In genomic region chr8:35877581-35877980, GRCm38 (mm10) we compare ENCODE assay signal across 17 mouse cellular contexts.
"Had no signal": no experiment of that assay in that cellular context is flagged by ENCODE, and none has a peak within 500 bp of the region (broad histone marks: within the 10 kb centered on the region; RNA-seq: fewer than 3 reads in every experiment).

No protein-coding gene starts in this region.

- H3K4me3 ChIP-seq: layer of hippocampus, adult 2 months; limb, embryonic 12.5 days; liver, embryonic 13.5 days; megakaryocyte, embryonic 14.5 days; midbrain, embryonic 12.5 days; myocyte; neural tube, embryonic 15.5 days had no signal

- H3K4me2 ChIP-seq: limb, embryonic 12.5 days; liver, embryonic 13.5 days; midbrain, embryonic 12.5 days; neural tube, embryonic 15.5 days had no signal

- DNase-seq: kidney, adult 8-10 months; liver; liver, embryonic 13.5 days; liver, postnatal 0 days; lung, postnatal 10 days; right cerebral cortex, adult 18-20 months; spleen, adult 18-20 months; thymus, adult 18-20 months; thymus, postnatal 14 days had no signal

- H3K4me1 ChIP-seq: liver, embryonic 13.5 days; megakaryocyte, embryonic 14.5 days had no signal

- H3K9ac ChIP-seq: limb, embryonic 12.5 days; liver, embryonic 13.5 days; liver, postnatal 0 days; midbrain, embryonic 12.5 days; neural tube, embryonic 15.5 days had no signal

- ATAC-seq: liver, postnatal 0 days had no signal

- H3K36me3 ChIP-seq: limb, embryonic 12.5 days; liver, embryonic 13.5 days; midbrain, embryonic 12.5 days; neural tube, embryonic 15.5 days had no signal

- H3K27ac ChIP-seq: kidney, postnatal 0 days; limb, embryonic 12.5 days; liver, embryonic 13.5 days; macrophage; midbrain, embryonic 12.5 days; neural tube, embryonic 15.5 days had no signal

- H3K27me3 ChIP-seq: limb, embryonic 12.5 days; liver, embryonic 13.5 days; midbrain, embryonic 12.5 days; neural tube, embryonic 15.5 days had no signal

- H3K9me3 ChIP-seq: limb, embryonic 12.5 days; liver, embryonic 13.5 days; megakaryocyte, embryonic 14.5 days; midbrain, embryonic 12.5 days; neural tube, embryonic 15.5 days had no signal
